Mouse (Mus musculus): ENCODE measurements around the gene Ttc37. TPM values are rescaled to one million over a fixed set of nuclear protein-coding genes. Genes with fewer than 3 reads are reported as not detected.
A peak's percentile ranks its signal among the peaks of the same experiment; 100 is the strongest.

Ttc37 gene
- 26.1 and 33.4 TPM in 2 replicates for total RNA-seq (2015)
- total RNA-seq (2017), result 37.1 and 42.2 TPM in 2 replicates

DNA sequence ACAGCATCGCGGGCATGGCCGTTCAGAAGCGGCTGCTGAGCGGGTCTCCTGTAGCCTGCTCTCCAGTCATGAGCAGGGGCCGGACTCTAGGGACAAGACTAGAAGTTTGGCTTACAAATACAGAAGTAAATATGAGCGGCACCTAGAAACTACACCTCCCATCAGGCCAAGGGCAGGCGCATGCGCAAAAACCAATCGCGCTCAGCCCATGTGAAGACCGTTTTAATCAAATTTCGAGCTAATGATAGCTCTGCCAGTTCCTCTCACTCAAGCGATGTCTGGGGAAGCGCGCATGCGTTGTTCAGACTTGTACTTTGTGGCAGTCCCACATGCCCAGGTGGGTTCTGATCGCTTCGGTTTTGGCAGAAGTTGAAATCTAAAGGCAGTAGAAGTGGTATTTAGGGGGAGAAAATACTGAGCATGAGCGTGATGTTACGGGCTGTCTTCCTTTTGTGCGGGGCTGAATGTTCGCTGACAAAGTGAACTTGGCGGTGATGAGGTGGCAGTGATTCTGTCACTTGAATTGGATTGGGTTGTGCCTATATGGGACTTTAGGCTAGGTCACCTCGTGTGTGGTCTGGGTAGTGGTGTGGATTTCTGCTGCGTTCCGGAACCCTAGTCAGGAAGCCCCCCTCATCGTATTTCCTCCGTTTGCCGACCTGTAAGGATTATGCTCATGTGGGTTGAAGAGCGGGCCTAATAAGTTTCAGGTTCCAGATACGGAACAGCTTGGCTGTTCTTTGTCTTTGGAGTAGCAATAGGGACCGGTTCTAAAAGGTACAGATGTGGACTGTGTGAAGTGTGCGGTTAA lies at the start of gene Ttc37, which contains the start of gene Arsk:
Gene Ttc37, plus strand, starts transcription at position 242 of the 811 bp plus-strand sequence.
Gene Arsk, minus strand, starts transcription at position 168 of the 811 bp plus-strand sequence.
- peak; percentile 84 for ATAC-seq (replicated peaks; ENCODE audit: poor library complexity)

- peak; percentile 58 for ATAC-seq (replicated peaks; ENCODE audit: poor library complexity)
These were observed 42.9 kb upstream of the Ttc37 start for GRCm38 (mm10) chr13:76055391-76056232.

GRCm38 (mm10) chr13:76056261-76056724 lies 42.2 kb upstream of the Ttc37 start:
- peak; percentile 82 for ATAC-seq (replicated peaks; ENCODE audit: poor library complexity)

DNA sequence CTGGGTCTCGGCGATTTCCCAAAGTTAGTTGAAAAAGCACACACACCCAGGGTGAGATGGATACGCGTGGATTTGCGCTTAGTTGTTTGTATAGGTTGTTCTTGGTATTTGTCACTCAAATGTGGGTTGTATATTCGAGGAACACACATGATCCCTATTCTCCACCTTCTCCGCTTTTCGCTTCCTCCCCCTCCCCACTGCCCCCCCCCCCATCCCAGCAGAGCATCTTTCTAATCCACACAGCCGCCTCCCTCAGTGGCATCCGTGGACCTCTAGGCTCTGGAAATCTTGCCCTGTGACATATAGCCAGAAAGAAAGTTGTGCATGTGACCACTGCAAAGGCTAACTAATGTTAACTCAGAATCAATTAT lies 41.7 kb upstream of the Ttc37 start, which contains the start of gene Gpr150:
Gene Gpr150, minus strand, starts transcription at position 101 of the 371 bp plus-strand sequence.
- ATAC-seq (replicated peaks; ENCODE audit: poor library complexity), result no peak

- ATAC-seq (replicated peaks; ENCODE audit: poor library complexity), result peak; percentile 26
These were observed 41.1 kb upstream of the Ttc37 start for GRCm38 (mm10) chr13:76057267-76058069.

DNA sequence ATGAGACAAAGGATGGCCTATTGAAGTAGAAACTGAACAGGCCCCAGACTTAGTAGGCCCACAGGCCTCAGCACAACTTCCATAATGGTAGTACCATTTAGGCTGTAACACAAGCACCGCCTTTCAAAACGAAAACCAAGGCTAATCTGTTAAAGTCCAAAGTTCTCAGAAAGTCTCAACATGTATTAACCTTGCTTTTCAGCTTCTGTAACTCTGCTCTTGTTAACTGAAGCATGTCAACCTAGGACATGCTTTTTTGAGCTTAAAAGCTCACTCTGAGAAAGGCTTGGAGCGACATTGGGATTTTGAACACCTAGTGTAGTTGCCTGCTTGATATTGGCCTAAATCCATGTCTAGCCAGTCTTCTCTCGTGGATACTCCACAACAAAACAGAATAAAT lies 38.9 kb upstream of the Ttc37 start:
- ATAC-seq (replicated peaks; ENCODE audit: poor library complexity), result no peak

DNA sequence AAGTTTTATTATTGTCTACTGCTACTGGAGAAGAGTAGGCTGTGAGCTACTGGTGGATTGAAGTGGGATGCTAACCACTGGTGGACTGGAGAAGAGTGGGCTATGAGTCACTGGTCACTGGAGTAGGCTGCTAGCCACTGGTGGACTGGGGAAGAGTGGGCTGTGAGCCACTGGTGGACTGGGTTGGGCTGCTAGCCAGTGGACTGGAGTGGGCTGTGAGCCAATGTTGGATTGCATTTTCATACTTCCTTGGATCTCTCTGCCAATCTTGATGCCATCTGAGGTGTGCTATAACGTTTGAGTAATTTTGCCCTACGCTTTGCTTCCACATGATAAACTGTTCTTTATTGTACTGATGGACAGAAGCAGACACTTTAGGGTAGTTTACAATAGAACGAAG lies 36.4 kb upstream of the Ttc37 start:
- no peak for ATAC-seq (replicated peaks; ENCODE audit: poor library complexity)

DNA sequence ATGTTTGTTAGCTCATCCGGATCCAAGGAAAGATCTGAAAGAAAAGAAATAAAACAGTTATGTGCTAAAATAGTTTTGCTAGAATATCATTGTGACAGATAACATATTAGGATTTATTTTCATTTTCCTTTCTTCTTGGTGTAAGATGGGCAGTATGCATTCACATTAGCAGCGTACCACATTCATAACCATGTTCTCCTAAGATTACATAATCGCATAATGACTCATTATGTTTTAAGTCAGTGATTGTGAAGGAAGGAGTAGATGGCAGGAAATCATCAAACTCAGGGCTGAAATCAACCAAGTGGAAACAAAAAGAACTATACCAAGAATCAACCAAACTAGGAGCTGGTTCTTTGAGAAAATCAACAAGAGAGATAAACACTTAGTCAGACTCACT lies 36.0 kb upstream of the Ttc37 start:
- ATAC-seq (replicated peaks; ENCODE audit: poor library complexity), result peak; percentile 63; the same call in 1 of the 2 replicates

- peak; percentile 54 for ATAC-seq (replicated peaks; ENCODE audit: poor library complexity)
These were observed 35.0 kb upstream of the Ttc37 start for GRCm38 (mm10) chr13:76063548-76063947.

DNA sequence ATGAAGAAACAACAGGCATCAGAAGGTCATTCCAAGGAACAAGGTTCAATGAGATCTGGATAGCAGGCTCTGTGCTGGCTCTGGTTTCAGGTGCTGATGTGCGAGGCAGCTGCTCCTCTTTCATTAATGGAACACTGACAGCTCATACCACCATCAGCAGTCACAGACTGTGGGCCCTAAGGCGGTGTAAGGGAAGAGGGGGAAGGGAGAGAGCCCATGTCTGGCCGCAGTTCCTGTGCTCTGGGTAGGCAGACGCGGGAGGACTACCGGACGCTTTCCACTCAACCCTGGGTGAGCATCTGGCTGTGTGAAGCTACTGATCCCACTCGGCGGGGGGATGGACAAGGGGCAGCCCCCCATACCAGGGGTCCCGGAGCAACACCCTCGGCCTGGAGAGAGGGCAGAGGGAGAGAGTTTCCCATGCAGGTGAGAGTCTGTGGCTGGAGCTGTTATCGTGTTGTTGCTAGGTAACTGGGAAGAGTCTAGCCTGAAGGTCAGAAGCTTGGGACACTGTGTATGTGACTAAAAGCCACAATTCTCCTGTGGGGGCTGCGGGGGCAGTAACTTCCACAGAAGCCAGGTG lies 34.1 kb upstream of the Ttc37 start:
- ATAC-seq (replicated peaks; ENCODE audit: poor library complexity), result no peak

DNA sequence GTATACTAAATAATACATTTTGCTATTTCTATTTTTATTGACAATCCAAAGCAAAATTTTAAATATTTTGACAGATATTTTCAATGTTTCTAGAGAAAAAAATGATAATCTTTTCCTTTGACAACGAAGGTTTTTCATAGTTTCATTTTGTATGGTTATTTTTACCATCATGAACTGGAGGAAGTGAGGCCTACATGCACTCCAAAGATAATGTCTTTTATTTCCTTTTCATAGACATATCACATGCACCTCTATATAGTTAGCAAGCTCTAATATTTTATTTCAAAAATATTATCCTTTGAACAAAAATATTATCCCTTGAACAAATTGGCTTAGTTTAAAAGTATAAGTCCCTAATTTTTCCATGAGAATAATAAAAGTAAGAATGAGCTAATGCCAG lies 24.2 kb upstream of the Ttc37 start:
- ATAC-seq (replicated peaks; ENCODE audit: poor library complexity), result 0 out of 2 replicates have a peak, but pooled peaks have one; percentile 39

DNA sequence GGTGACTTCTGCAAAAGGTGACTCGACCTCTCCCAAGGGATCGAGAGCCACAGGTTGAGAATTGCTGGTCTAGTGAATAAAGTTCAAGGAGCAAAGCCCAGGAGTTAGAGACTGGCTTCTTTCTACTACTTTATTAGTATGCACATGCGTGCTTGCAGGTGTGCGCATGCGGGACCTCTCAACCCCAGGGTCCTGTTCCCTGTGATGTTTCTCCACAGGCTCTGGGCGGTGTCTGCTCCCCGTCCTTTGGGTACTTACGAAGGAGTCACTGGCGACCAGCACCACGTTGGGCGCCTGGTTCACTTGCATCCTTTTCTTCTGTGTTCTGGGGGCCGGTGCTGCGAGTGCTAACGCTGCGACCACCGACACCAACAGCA lies 430 bp upstream of the Ttc37 start:
- peak; percentile 77 for ATAC-seq (replicated peaks; ENCODE audit: poor library complexity)

DNA sequence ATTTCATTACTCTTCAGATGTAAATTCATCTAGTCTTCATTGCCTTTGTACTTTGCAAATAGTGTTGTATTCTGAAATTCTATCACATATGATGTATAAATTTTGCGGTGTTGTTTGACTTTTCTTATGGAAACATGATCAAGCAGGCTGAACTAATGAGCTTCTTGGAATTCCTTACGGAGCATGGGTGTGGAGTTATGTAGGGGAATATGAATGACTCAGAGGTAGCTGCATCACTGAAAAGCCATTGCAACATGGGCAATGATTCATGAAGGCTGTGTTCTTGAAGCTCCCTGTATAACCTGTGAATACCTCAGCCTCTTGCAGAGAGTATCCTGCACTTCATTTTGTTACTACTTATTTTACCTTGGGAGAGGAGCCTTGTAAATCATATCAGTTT lies 3.5 kb downstream of the Ttc37 start:
- no peak for ATAC-seq (replicated peaks; ENCODE audit: poor library complexity)

- ATAC-seq (replicated peaks; ENCODE audit: poor library complexity), result no peak
These were observed 10.7 kb downstream of the Ttc37 start for GRCm38 (mm10) chr13:76109069-76109824.

DNA sequence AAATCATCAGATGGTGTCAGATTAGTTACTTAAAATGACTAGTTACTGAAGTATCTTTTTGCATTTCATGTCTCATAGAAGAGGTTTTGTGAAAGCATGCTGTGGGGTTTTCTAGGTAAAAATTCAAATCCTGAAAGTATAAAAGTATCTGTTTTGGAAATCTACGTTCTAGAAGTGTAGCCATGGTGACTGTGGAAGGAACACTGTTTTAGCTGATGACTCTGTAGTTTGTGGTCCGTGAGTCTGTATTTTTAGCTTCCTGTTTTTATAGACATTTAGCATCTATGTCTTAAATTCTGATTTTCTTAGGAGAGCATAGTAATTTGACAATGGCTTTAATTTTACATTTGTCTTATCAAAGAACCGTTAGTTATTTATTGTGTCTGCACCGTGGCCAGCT lies 30.3 kb downstream of the Ttc37 start:
- ATAC-seq (replicated peaks; ENCODE audit: poor library complexity), result peak; percentile 55

DNA sequence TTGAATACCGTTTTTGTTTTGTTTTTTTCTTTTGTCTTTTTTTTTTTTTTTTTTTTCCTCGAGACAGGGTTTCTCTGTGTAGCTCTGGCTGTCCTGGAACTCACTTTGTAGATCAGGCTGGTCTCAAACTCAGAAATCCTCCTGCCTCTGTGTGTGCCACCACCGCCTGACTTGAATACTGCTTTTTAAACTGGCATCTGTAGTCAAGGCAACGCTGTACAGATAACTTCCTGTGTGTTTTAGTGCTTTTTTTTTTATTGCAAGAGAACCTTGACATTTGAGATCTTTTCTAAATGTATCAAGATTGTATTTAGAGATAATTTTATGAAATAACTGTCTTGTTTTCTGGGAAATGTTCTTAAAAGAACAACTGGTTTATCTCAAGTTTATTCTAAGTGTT lies 33.9 kb downstream of the Ttc37 start:
- no peak for ATAC-seq (replicated peaks; ENCODE audit: poor library complexity)

DNA sequence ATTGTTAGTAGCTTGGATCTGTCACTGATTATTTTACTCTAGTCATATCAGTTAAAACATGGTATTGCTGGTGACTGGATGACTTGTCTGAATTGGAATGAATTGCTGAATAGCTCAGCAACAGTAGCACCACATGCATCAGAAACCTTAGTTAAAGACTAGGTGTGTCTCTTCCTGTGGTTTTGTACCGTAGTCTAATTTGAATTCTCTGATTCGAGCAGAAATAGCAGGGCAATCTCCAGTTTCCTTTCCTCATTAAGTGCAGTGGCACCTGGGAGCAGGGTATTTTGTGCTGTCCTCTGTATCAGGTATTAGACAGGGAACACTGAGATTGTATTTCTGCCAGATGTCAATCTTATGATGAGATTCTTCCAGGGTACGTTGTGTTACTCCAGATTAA lies 40.3 kb downstream of the Ttc37 start:
- ATAC-seq (replicated peaks; ENCODE audit: poor library complexity), result no peak

DNA sequence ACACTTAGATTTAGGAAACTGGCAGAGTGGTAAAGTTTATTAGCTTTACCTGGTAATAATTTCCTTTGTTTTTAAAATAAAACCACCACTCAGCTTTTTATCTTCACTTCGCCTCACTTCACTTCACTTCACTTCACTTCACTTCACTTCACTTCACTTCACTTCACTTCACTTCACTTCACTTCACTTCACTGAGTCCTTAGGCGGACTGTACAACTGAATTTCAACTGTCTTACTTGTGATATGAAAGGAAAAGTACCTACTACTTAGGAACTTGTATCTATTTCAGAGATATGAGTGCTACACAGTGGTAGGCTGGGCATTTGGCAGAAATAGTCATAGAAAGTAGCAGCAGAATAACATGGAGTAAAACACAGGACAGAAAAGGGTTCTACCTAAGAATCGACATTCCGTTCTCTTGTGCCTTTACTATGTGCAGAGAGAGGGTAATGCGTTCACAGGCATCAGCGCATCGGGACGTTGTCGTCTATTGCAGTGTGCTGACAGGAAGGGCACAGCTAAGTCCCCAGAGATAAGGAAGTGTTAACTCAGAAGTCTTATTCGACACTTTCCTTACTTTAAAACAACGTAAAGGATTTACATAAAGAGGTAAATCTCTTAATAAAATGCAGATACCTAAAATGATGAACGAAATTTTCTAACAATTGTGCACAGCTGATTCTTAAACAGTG lies 42.7 kb downstream of the Ttc37 start:
- no peak for ATAC-seq (replicated peaks; ENCODE audit: poor library complexity)

DNA sequence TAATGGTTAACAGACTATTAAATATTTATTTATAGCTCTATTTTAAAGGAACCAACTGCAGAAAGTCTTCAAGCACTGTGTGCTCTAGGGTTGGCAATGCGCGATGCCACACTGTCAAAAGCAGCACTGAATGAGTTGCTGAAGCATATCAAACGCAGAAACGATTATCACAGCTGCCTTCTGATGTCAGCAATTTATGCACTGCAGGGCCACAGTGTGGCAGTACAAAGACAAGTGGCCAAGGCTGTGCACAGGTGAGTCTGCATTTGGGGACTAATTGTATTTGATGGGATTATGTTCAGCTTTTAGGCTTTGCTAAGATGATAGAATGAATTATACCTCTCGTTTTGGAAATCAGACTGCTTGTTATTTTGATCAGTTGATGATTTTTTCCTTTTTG lies 51.9 kb downstream of the Ttc37 start:
- ATAC-seq (replicated peaks; ENCODE audit: poor library complexity), result no peak
